Mouse (Mus musculus) stomach, postnatal 0 days (tissue): ENCODE results near the gene Larp1.

Source experiments
- CTCF ChIP-seq: IDR thresholded peaks from 2 replicates; pipeline ENCODE4 v1.5.1; 2016; ENCODE audit warnings: antibody characterized with exemption, low read depth, mild to moderate bottlenecking, moderate library complexity
- EP300 ChIP-seq: optimal IDR thresholded peaks from 2 replicates; pipeline ENCODE3; 2016; ENCODE audit warnings: antibody characterized with exemption

- TF ChIP-seq CTCF, result no peak
- no peak for TF ChIP-seq EP300
Measured at GRCm38 (mm10) chr11:58033635-58034034, 24.8 kb downstream of the Larp1 start.
